Mouse (Mus musculus): ENCODE results near the gene Cckbr. TPM values are rescaled to one million over a fixed set of nuclear protein-coding genes. Genes with fewer than 3 reads are reported as not detected.
A peak's percentile ranks its signal among the peaks of the same experiment; 100 is the strongest.

The Cckbr gene
- polyA plus RNA-seq (2015; fragmentation: Nextera tagmentation; extraction: Ambion mirVana): 0.11 and 0.18 TPM in 2 replicates

GRCm38 (mm10) chr7:105425424-105426043 is at the start of gene Cckbr:
Gene Cckbr, plus strand, starts transcription at chr7:105425731.
- WGBS: 3% methylated on average over 31 of the region's 31 CpGs
- H3K4me1 ChIP-seq: peaks cover 16% of the 10 kb centered on the region
- peak within 1 kb of the TSS; percentile 88 for H3K4me2 ChIP-seq
- no peak within 1 kb of the TSS for H3K27ac ChIP-seq (replicated peaks)
- H3K9me3 ChIP-seq: no peaks in the 10 kb centered on the region
- H3K27me3 ChIP-seq (replicated peaks): peaks cover 79% of the 10 kb centered on the region
- H3K36me3 ChIP-seq: no peaks in the 10 kb centered on the region
- H3K4me3 ChIP-seq: peak within 1 kb of the TSS; percentile 57
- ATAC-seq (ENCODE audit: extremely low read depth, insufficient number of reproducible peaks, low FRiP score, low TSS enrichment): no peak
- peak within 1 kb of the TSS; percentile 71 for H3K9ac ChIP-seq

GRCm38 (mm10) chr7:105380329-105380728 is 45.2 kb upstream of the Cckbr start:
- no peak for ATAC-seq (ENCODE audit: extremely low read depth, insufficient number of reproducible peaks, low FRiP score, low TSS enrichment)
- Histone ChIP-seq H3K27ac (replicated peaks) (no peak overlapping the region), H3K36me3 (peaks cover 94% of the 10 kb centered on the region), H3K27me3 (replicated peaks) (no peaks in the 10 kb centered on the region), H3K4me1 (no peaks in the 10 kb centered on the region), H3K4me2 (no peak overlapping the region), H3K4me3 (no peak overlapping the region), H3K9me3 (no peaks in the 10 kb centered on the region), H3K9ac (no peak overlapping the region)
- 89% methylated on average over 3 of the region's 3 CpGs for WGBS

- H3K4me1 ChIP-seq: no peaks in the 10 kb centered on the region
- no peak overlapping the region for H3K4me3 ChIP-seq
- H3K4me2 ChIP-seq: no peak overlapping the region
- WGBS: 94% methylated on average over 2 of the region's 2 CpGs
- ATAC-seq (ENCODE audit: extremely low read depth, insufficient number of reproducible peaks, low FRiP score, low TSS enrichment): no peak
- H3K27ac ChIP-seq (replicated peaks): no peak overlapping the region
- H3K9ac ChIP-seq: no peak overlapping the region
- peaks cover 81% of the 10 kb centered on the region for H3K36me3 ChIP-seq
- no peaks in the 10 kb centered on the region for H3K9me3 ChIP-seq
- no peaks in the 10 kb centered on the region for H3K27me3 ChIP-seq (replicated peaks)
Observed at GRCm38 (mm10) chr7:105387696-105388095, 37.8 kb upstream of the Cckbr start.

GRCm38 (mm10) chr7:105390236-105390635 is 35.3 kb upstream of the Cckbr start:
- Histone ChIP-seq H3K9me3 (no peaks in the 10 kb centered on the region), H3K36me3 (peaks cover 72% of the 10 kb centered on the region), H3K27me3 (replicated peaks) (no peaks in the 10 kb centered on the region), H3K4me3 (no peak overlapping the region), H3K9ac (no peak overlapping the region), H3K27ac (replicated peaks) (no peak overlapping the region), H3K4me1 (no peaks in the 10 kb centered on the region), H3K4me2 (no peak overlapping the region)
- no peak for ATAC-seq (ENCODE audit: extremely low read depth, insufficient number of reproducible peaks, low FRiP score, low TSS enrichment)
- 88% methylated on average over 2 of the region's 2 CpGs for WGBS

- 88% methylated on average over 1 of the region's 1 CpGs for WGBS
- no peak for ATAC-seq (ENCODE audit: extremely low read depth, insufficient number of reproducible peaks, low FRiP score, low TSS enrichment)
- H3K9me3 ChIP-seq: no peaks in the 10 kb centered on the region
Observed at GRCm38 (mm10) chr7:105394606-105395005, 30.9 kb upstream of the Cckbr start.

GRCm38 (mm10) chr7:105395131-105395820 is 30.3 kb upstream of the Cckbr start:
- Histone ChIP-seq H3K27ac (replicated peaks) (no peak overlapping the region), H3K4me2 (no peak overlapping the region), H3K4me3 (no peak overlapping the region), H3K9me3 (no peaks in the 10 kb centered on the region), H3K4me1 (peaks cover 20% of the 10 kb centered on the region), H3K27me3 (replicated peaks) (no peaks in the 10 kb centered on the region), H3K9ac (no peak overlapping the region), H3K36me3 (peaks cover 28% of the 10 kb centered on the region)
- no peak for ATAC-seq (ENCODE audit: extremely low read depth, insufficient number of reproducible peaks, low FRiP score, low TSS enrichment)

More at GRCm38 (mm10) chr7:105394606-105395005, 30.9 kb upstream of the Cckbr start:
- Histone ChIP-seq H3K27ac (replicated peaks) (no peak overlapping the region), H3K4me3 (no peak overlapping the region), H3K27me3 (replicated peaks) (no peaks in the 10 kb centered on the region), H3K4me2 (no peak overlapping the region), H3K36me3 (peaks cover 34% of the 10 kb centered on the region), H3K9ac (no peak overlapping the region), H3K4me1 (peaks cover 20% of the 10 kb centered on the region)

- Histone ChIP-seq H3K4me2 (no peak overlapping the region), H3K4me3 (no peak overlapping the region), H3K27me3 (replicated peaks) (no peaks in the 10 kb centered on the region), H3K9me3 (no peaks in the 10 kb centered on the region), H3K9ac (no peak overlapping the region), H3K4me1 (peaks cover 26% of the 10 kb centered on the region), H3K36me3 (peaks cover 28% of the 10 kb centered on the region), H3K27ac (replicated peaks) (no peak overlapping the region)
- no peak for ATAC-seq (ENCODE audit: extremely low read depth, insufficient number of reproducible peaks, low FRiP score, low TSS enrichment)
Observed at GRCm38 (mm10) chr7:105396126-105396525, 29.4 kb upstream of the Cckbr start.

- H3K9me3 ChIP-seq: no peaks in the 10 kb centered on the region
- no peaks in the 10 kb centered on the region for H3K27me3 ChIP-seq (replicated peaks)
- peak overlapping the region; percentile 91 for H3K4me3 ChIP-seq
- ATAC-seq (ENCODE audit: extremely low read depth, insufficient number of reproducible peaks, low FRiP score, low TSS enrichment): no peak
- H3K4me2 ChIP-seq: peak overlapping the region; percentile 87
- H3K4me1 ChIP-seq: peaks cover 27% of the 10 kb centered on the region
- H3K27ac ChIP-seq (replicated peaks): peak overlapping the region; percentile 70
- peaks cover 8% of the 10 kb centered on the region for H3K36me3 ChIP-seq
- H3K9ac ChIP-seq: peak overlapping the region; percentile 96
- 2% methylated on average over 25 of the region's 25 CpGs for WGBS
Observed at GRCm38 (mm10) chr7:105399058-105399934, 26.2 kb upstream of the Cckbr start.

- Histone ChIP-seq H3K27me3 (replicated peaks) (no peaks in the 10 kb centered on the region), H3K9me3 (no peaks in the 10 kb centered on the region), H3K36me3 (peaks cover 4% of the 10 kb centered on the region), H3K9ac (peak within 1 kb of the TSS; percentile 96), H3K4me2 (peak within 1 kb of the TSS; percentile 87), H3K4me1 (peaks cover 27% of the 10 kb centered on the region), H3K4me3 (peak within 1 kb of the TSS; percentile 91), H3K27ac (replicated peaks) (peak within 1 kb of the TSS; percentile 89)
- peak; percentile 97 for ATAC-seq (ENCODE audit: extremely low read depth, insufficient number of reproducible peaks, low FRiP score, low TSS enrichment)
- 0% methylated on average over 55 of the region's 55 CpGs for WGBS
Observed at GRCm38 (mm10) chr7:105399935-105400624, 25.5 kb upstream of the Cckbr start, which contains the start of gene Fam160a2. Gene Fam160a2, minus strand, starts transcription at chr7:105400054.

GRCm38 (mm10) chr7:105404268-105404667 is 21.3 kb upstream of the Cckbr start, which contains the start of gene Cnga4:
Gene Cnga4, plus strand, starts transcription at chr7:105404568.
- Histone ChIP-seq H3K36me3 (no peaks in the 10 kb centered on the region), H3K4me3 (no peak within 1 kb of the TSS), H3K4me2 (no peak within 1 kb of the TSS), H3K4me1 (peaks cover 9% of the 10 kb centered on the region), H3K9ac (no peak within 1 kb of the TSS), H3K27ac (replicated peaks) (no peak within 1 kb of the TSS), H3K9me3 (no peaks in the 10 kb centered on the region), H3K27me3 (replicated peaks) (no peaks in the 10 kb centered on the region)
- 69% methylated on average over 5 of the region's 5 CpGs for WGBS
- ATAC-seq (ENCODE audit: extremely low read depth, insufficient number of reproducible peaks, low FRiP score, low TSS enrichment): no peak

- ATAC-seq (ENCODE audit: extremely low read depth, insufficient number of reproducible peaks, low FRiP score, low TSS enrichment): no peak
- no peaks in the 10 kb centered on the region for H3K27me3 ChIP-seq (replicated peaks)
- H3K9me3 ChIP-seq: no peaks in the 10 kb centered on the region
- H3K4me2 ChIP-seq: no peak overlapping the region
- H3K4me3 ChIP-seq: no peak overlapping the region
- H3K9ac ChIP-seq: no peak overlapping the region
- no peak overlapping the region for H3K27ac ChIP-seq (replicated peaks)
- no peaks in the 10 kb centered on the region for H3K36me3 ChIP-seq
- no peaks in the 10 kb centered on the region for H3K4me1 ChIP-seq
- WGBS: 61% methylated on average over 1 of the region's 1 CpGs
Observed at GRCm38 (mm10) chr7:105406322-105406721, 19.2 kb upstream of the Cckbr start.

All from heart, embryonic 13.5 days (tissue).